Mouse (Mus musculus) lung, postnatal 4 days (tissue): ENCODE data around the gene Irs3.

ENCODE experiments used
- DNase-seq, 2 experiments: peaks; one replicate each; pipeline ENCODE4 v3.0.0; 2021

The Irs3 gene

GRCm38 (mm10) chr5:137654746-137655145 is 9.2 kb upstream of the Irs3 start:
- peak in 1 of 2 experiments; percentile 61 for DNase-seq

DNA sequence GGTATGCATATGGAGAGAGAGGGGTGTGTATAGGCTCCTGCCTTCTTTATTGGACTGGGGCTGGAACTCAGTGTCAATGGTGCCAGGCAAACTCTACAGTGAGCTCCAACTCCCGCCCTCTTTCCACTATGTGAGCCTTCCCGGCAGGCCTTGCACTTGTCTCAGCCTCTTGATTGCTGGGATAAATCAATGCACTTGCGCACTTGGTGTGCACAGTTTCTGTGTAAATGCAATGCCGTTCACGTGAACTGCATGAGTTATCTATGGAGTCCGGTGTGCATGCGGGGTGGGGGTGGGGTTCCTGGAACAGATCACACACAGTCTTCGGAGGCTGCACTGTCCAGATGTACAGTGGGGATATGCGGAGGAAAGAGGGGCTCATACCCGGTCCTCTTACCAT is 7.9 kb upstream of the Irs3 start:
- DNase-seq, result no peak

- peak; percentile 68 to 79 for DNase-seq
Observed at GRCm38 (mm10) chr5:137652474-137652873, 7.0 kb upstream of the Irs3 start.

DNA sequence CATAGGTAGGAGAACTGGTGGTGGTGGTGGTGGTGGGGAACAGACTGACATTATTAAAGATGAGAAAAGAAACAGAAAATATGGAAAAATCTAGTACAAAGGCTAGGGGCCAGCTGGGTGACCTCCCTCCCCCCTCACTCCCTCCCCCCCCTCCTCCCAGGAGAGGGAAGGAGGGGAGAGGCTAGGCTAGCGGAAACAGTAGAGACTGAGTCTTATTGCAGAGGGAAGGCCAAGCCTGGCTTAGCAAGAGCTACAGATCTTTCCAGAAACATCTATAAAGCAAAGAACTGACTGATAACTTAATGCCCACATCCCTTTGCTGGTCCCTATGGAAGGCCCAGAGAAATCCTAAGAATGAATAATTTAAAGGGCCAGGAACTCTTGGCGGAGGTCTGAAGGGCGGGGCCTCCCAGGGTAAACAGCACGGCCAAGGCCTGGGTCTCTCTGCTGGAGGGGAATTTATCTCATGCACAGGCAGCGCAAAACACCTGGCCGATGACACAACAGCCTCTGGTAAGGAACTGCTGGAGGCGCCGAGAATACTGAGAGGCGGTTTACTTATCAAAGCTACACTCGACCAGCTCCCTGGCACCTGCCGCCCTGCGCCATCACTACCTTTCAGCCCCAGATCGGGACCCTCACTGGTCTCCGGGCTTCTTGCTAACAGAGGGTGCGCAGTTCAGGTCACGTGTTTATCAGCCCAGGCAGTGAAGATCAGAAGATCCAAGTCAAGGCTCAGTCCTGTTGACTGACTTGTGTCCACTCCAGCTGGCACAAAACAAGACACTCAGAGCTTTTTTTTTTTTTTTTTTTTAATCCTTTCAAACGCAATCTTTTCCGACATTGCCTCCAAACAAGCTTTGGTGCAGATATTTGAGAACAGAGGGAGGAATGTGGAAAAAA is 4.4 kb upstream of the Irs3 start:
- DNase-seq, result peak; percentile 23 to 35

DNA sequence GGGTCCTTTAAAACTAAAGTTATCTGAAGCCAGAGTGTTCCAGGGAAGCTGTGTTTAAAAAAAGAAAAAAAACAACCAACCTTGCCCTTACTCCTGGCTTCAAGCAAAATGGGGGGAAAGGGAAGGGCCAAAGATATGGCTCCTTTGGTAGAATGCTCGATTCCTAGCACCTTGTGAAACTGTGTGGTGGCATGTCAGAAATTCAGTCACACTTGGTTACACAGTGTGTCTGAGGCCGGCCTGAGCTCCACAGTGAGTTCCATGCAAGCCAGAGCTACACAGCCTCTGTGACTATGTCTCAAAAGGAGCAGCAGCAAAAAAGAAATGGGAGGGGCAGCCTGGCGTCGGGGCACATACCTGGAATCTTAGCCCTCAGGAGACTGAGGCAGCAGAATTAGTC is 3.7 kb upstream of the Irs3 start:
- peak; percentile 4 to 23 for DNase-seq

DNA sequence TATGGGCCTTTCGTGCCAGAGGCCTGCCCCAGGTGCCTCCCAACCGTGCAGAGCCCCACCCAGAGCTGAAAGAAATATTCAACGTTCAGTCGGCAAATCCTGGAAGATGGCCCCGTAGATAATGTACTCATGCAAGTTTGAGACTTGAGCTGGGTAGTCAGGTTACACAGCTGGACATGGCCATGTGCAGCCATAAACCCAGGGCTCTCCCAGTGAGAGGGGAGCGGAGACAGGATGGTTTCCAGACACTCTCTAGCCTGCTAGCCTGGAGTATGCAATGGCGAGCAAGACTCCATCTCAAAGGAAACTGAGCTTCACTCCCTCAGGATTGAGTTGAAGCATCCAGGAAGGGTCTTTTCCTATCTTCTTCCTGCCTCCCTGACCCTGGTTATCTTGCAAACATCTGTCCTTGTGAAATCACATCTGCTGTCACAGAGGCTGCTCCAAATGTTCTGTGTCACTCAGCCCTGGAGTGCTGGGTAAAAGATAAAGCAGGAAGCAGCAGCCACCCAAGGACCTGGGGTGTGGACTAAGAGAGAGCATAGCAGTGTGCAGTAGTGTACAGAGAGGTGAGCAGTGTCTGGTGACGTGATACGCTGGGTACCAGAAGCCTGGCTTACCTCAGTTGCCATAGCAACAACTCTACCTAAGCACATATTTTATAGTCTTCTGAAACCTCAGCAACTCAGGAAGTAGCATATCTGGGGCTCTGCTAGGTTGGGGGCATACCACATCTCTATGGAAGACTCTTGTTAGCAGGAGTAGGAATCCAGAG is 2.5 kb upstream of the Irs3 start:
- peak in 1 of 2 experiments; percentile 4 for DNase-seq

DNA sequence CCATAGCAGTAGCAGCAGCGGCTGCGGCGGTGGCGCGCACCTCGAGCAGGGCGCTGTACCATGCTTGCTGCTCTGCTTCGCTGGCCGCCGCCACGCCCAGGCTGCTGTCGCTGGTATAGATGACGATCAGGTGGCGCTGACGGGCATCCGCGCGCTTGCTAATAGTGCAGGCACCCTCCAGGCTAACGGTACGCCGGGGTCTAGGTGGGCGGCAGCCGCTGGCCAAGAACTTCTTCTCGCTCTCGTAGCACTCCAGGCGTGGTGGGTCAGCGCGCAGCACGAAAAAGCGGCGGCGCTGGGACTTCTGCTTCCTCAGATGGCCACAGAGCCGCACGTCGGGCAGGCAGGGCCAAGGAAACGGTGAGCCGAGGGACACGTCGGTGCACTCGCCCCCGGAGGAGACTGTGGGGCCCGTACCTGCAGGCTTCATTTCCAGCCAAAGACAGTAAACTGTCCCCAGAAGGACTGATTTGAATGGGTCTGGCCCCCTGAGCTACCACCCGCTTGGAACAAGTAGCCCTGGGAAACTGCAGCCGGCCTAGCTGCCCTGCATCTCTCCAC is 343 bp downstream of the Irs3 start:
- DNase-seq, result peak; percentile 48 to 56

- DNase-seq, result no peak
Observed at GRCm38 (mm10) chr5:137644484-137644883, 1.0 kb downstream of the Irs3 start.

- no peak for DNase-seq
Observed at GRCm38 (mm10) chr5:137642886-137643285, 2.6 kb downstream of the Irs3 start.

GRCm38 (mm10) chr5:137641054-137641453 is 4.5 kb downstream of the Irs3 start, which contains the start of gene Sap25:
TSS of gene Sap25 (plus strand) at chr5:137641334.
- peak; percentile 51 to 58 for DNase-seq

GRCm38 (mm10) chr5:137639472-137639871 is 6.0 kb downstream of the Irs3 start:
- peak; percentile 47 to 66 for DNase-seq

GRCm38 (mm10) chr5:137633397-137634084 is 12.0 kb downstream of the Irs3 start:
- peak; percentile 67 to 83 for DNase-seq

DNA sequence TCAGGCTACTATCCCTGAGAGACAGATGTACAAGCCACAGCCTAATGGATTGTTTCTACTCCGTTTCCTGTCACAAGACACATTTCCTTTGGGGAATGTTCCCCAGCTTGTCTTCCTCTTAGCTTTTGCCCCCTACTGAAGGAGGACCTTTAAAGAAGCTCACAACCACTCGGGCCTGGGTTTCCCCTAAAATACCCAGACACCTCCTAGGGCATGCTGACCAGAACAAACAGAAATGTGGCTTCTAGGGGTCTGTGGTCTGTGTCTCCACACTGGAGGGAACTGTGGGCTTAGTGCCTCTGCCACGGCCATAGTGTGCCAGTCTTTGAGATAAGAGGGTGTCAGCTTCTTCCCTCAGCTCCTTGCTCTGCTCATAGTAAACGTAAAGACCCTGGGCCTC is 13.9 kb downstream of the Irs3 start:
- DNase-seq, result no peak

DNA sequence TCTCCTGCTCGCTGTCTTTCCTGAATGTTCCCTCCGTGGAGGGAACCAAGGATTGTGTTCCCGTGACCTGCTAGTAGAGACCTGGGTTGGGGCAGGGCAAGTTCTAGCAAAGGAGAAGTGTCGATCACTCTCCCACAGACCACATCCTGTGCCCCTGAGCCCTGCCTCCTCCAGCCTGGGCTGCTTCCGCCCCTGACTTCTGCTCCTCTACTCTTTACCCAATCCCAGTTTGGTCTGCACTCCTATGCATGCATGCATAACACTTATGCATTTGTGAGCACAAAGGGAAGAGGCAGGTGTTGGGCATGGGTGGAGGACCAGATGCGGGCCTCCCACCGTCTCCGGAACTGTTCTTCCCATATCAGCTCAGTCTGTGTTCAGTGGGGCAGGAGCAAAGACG is 14.3 kb downstream of the Irs3 start:
- DNase-seq, result peak; percentile 75 to 79

GRCm38 (mm10) chr5:137630602-137631001 is 14.9 kb downstream of the Irs3 start:
- DNase-seq, result peak; percentile 67 to 85

DNA sequence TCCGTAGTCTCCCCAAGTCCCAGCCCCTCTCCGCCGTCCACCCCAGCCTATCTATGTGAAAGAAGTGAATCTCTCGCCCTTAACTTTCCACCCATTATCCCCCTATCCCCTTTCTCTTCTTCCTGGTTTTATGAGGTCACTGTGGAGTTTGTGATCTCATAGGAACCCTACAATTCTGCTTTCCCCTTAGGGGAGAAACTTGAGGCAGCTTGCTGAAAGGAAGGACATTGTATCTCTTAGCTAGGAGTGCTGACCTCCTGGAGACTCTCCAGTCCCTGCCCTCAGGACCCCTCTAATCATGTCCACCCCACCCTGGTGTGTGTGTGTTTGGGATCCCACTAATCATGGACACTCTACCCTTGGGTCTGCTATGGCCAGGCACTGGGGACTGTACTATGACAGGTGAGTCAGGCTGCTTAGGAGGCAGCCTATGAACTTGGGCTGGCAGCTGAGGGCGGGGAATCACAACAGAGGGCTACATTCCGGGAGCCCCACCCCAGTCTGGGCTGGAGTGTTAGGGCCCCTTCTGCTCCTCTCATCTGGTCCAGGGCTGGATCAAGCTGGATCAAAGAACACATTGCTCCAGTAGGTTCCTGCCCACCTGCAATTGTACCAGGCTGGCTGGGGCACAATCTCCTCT is 15.5 kb downstream of the Irs3 start:
- DNase-seq, result peak; percentile 70 to 87

- DNase-seq, result peak; percentile 83 to 89
Observed at GRCm38 (mm10) chr5:137629306-137629721, 16.2 kb downstream of the Irs3 start.

GRCm38 (mm10) chr5:137628498-137629305 is 16.8 kb downstream of the Irs3 start, which contains the start of the genes Fbxo24, Lrch4 and Gm20605:
TSS of gene Fbxo24 (minus strand) at chr5:137629002.
TSS of gene Lrch4 (plus strand) at chr5:137629121.
TSS of gene Gm20605 (plus strand) at chr5:137629175.
- peak; percentile 99 to 100 for DNase-seq

GRCm38 (mm10) chr5:137627991-137628390 is 17.5 kb downstream of the Irs3 start:
- DNase-seq, result peak in 1 of 2 experiments; percentile 49

- DNase-seq, result no peak
Observed at GRCm38 (mm10) chr5:137623937-137624530, 21.5 kb downstream of the Irs3 start.

DNA sequence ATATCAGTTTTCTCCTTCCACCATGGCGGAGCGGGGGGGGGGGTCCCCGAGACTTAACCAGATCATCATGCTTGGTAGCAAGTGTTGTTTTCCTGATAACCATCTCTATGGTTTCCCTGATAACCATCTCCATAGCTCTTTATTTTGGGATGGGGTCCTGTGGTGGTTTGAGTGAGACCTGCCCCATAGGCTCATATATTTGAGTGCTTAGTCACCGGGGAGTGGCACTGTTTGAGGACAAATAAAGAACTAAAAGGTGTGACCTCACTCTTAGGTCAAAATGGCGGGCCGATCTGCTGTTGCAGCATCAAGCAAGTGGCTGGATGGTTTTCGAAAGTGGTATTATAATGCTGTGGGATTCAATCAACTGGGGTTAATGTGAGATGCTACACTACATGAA is 30.2 kb downstream of the Irs3 start:
- no peak for DNase-seq
